Mouse (Mus musculus): ENCODE measurements around the gene Sdhaf1. TPM values are rescaled to one million over a fixed set of nuclear protein-coding genes. Genes with fewer than 3 reads are reported as not detected.

Sdhaf1 gene
- polyA plus RNA-seq, 1 experiment from 2014 or later, result 6.4 TPM

DNA sequence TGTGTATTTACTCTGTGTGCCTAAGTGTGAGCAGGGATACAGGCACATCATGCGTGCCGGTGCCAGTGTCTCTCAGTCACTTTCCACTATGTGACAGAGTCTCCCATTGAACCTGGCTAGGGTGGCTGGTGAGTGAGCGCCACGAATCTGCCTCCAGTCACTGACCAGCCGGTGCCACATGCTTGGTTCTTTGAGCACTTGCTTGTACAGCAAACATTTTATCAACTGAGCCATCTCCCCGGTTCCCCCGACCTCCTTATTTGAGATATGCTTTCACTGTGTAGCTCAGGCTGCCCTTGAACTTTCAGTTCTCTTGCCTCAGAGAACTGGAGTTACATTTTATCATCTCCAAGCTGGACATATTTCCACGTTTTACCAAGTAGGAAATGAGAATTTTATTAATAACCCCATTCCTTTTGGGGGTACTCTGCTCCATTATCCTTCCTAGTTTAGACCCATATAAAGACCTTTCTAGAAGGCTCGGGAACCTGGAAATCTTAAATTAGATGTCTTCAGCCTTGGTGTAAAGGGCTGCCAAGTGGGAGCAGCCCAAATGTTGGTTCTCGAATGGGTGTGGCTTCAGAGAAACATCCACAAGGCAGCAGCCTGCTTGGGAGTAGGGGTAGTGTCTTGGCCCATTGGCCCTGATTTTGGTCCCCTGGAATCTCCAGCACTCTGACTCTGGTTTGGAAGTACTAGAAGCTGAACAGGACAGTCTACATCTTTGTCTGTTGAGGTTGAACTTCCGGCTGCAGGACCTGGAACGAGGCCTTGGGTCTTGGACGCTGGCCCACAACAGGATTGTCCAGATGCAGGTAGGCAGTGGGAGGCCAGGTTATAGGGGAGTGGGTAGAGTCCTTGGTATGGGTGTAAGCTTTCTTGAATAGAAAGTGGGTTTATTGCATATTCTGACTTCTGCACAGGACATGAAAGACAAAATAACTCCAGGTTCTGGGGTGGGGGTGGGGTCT lies 7.9 kb downstream of the Sdhaf1 start:
- in situ Hi-C loops (cut with MboI; ENCODE audit: low pct_unique_long_range_greater_than_20kb), result no loop called here
- no peaks in the 10 kb centered on the region for H3K27me3 ChIP-seq
- no peak for DNase-seq (ENCODE audit: low read depth, low spot score)
- no peak for TF ChIP-seq CTCF (IDR thresholded peaks at IDR 0.05)
- ChIA-PET CTCF (no interaction called here), POLR2A (no interaction called here)
- ATAC-seq, result no peak

DNA sequence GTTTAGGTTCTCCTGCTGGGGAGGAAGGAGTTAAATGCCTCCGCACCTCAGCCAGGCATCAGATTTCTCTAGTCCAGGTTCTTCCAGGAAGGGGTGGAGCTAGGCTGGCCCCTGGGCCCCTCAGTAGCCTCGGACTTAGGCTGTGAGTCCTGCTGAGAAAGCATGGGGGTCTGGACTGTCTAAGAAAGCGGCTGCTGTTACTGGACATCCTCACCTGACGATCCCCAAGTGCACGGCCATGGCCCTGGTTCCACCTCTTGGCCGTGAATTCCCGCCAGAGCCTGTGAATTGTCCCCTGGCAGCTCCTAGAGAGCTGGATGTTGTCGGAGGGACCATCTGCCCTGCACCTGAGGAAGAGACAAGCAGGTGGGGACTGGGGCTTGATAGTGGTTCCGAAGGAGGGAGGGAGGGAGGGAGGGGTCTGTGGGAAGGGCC lies 9.0 kb downstream of the Sdhaf1 start, which contains the start of gene Syne4:
Gene Syne4, plus strand, starts transcription at position 87 of the 435 bp plus-strand sequence.
- H3K27me3 ChIP-seq, result no peaks in the 10 kb centered on the region
- ATAC-seq (no peak), DNase-seq (ENCODE audit: low read depth, low spot score) (no peak)
- ChIA-PET CTCF (no interaction called here), POLR2A (no interaction called here)
- no peak for TF ChIP-seq CTCF (IDR thresholded peaks at IDR 0.05)
- in situ Hi-C loops (cut with MboI; ENCODE audit: low pct_unique_long_range_greater_than_20kb), result no loop called here

DNA sequence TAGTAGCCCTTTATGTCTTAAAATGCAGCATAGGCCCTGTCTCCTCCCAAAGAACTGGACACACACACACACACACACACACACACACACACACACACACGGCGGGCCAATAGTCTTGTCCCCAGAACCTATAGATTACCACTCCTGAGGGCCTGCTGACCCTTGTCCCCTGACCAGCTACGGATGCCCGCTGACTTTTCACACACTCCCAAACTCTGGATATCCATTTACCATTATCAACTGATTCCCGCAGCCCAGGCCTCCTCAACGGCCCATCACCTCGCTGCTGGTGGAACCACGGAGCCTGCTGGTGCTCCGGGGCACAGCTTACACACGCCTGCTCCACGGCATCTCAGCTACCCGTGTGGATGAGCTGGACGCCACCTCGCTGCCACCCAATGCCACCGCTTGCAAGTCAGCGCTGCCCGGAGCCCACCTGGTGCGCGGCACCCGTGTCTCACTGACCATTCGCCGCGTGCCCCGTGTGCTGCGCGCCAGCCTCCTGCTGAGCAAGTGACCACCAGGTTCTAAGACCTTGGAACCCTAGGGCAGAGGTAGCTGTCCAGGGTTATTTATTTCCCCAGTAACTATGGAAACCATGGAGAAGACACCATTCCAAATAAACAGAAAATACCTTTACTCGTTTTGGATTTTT lies 9.9 kb downstream of the Sdhaf1 start:
- in situ Hi-C loops (cut with MboI; ENCODE audit: low pct_unique_long_range_greater_than_20kb), result no loop called here
- ChIA-PET POLR2A (interaction anchor here (0.5 to 0.7 kb wide), 3 partner anchors 8 to 56 kb away, joined by 3 to 7 read pairs (median 3); partner anchors contain the start of gene E130208F15Rik), CTCF (interaction anchor here (0.8 to 1.7 kb wide), 3 partner anchors 12 to 22 kb away, joined by 3 to 6 read pairs (median 4); no protein-coding TSS in a partner anchor)

DNA sequence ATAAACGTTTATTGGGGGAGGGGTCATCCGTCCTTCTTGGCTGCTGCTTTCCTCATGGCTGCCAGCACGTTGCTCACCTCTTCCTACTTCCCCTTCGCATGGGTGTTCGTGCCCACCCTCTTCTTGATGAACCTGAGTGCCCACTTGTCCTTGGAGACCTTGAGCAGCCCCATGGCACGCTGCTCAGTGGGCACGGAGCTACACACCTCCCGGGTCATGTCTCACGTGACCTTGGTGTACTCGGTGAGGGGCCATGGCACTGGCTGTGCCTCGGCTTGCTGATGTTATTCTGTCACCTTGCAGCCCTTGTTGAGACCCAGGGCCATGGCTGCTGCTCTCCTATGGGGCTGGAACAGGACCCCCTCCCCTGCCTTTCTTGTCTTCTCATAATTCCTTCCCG lies 13.6 kb downstream of the Sdhaf1 start:
- TF ChIP-seq CTCF (IDR thresholded peaks at IDR 0.05), result no peak
- ATAC-seq, result no peak
- no peak for DNase-seq (ENCODE audit: low read depth, low spot score)
- no peaks in the 10 kb centered on the region for H3K27me3 ChIP-seq
- ChIA-PET POLR2A (no interaction called here), CTCF (interaction anchor here (0.7 to 1.2 kb wide), 2 partner anchors 9 to 11 kb away, joined by 3 to 4 read pairs; partner anchors contain the start of gene E130208F15Rik)
- in situ Hi-C loops (cut with MboI; ENCODE audit: low pct_unique_long_range_greater_than_20kb), result no loop called here

More for the DNA sequence above, 9.9 kb downstream of the Sdhaf1 start:
- no peak for TF ChIP-seq CTCF (IDR thresholded peaks at IDR 0.05)
- no peaks in the 10 kb centered on the region for H3K27me3 ChIP-seq
- no peak for DNase-seq (ENCODE audit: low read depth, low spot score)
- no peak for ATAC-seq

DNA sequence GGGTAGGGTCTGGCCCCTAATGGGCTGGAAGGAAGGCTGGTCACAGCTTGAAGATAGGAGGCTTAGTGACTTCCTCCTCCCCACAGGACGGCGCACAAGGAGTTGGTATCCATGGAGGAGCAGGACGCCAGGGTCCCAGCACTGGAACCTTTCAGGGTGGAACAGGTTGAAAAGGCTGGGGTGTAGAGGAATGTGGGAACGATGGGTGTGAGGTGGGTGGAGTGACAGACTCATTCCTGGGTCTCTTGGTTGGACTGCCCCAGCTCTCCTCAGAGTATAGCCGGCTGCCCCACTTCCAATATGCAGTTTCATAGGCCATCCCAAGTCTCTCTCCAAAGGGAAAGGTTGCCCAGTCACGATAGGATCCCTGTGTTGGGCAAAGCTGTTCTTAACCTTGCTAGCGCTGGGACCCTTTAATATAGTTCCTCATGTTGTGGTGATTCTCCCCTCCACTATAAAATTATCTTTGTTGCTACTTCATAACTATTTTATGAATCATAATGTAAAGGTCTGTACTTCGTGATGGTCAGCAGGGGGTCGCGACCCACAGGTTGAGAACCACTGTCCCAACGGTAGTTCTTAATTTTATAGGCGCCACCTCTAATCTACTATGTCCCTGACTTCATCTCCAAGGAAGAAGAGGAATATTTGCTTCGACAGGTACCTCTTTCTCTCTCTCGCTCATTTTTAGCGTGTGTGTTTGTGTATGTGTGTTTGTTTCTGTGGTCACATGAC lies 14.1 kb downstream of the Sdhaf1 start:
- no peak for ATAC-seq
- ChIA-PET CTCF (interaction anchor here (1.3 kb wide), 1 partner anchor 11 kb away, joined by 3 read pairs; no protein-coding TSS in a partner anchor), POLR2A (interaction anchor here (0.7 kb wide), 1 partner anchor 12 kb away, joined by 3 read pairs; the partner anchor contains the start of gene E130208F15Rik)
- TF ChIP-seq CTCF (IDR thresholded peaks at IDR 0.05), result no peak
- DNase-seq (ENCODE audit: low read depth, low spot score), result no peak
- in situ Hi-C loops (cut with MboI; ENCODE audit: low pct_unique_long_range_greater_than_20kb), result no loop called here
- no peaks in the 10 kb centered on the region for H3K27me3 ChIP-seq

DNA sequence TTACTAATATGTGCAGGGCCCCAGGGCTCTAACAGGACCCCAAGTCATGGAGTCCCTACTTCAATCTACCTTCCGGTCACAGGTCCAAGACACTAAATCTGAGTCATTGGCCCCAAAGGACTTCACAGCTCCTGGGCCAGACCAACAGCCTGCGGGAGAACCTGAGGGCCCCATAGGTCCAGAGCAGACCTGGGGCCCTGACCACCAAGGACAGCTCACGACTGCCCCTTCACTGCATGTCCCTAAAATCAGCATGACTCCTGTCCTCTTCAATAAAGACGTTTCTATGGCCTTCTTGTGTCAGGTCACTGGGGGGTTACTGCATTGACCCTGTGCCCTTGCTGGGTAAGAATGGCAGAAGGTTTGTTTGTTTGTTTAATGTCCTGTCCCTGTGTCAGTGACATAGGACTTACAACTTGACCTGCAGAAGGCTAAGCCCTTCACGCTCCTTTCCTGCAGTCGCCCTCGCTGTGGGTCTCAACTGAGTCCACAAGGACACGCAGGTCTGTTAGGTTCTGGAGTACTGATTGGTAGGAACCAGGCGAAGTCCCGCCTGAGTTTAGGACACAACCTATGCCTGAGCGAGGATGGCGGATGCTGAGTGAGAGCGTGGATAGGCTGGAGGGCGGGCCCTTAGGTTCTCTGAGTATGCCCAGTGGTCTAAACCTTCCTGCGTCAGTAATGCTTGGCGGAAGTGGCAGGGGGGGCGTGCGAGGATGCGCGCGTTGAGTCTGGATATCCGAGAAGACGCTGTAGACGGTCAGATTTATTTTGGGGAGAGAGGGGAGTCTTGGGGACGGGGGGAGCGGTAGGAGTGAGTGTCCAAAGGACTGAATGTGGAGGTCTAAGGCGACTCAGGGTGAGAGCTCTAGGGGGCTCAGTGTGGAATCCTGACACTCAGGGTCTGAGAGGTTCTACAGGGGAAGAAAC lies 15.4 kb downstream of the Sdhaf1 start, which contains the start of gene Alkbh6:
Gene Alkbh6, plus strand, starts transcription at position 642 of the 930 bp plus-strand sequence.
- in situ Hi-C loops (cut with MboI; ENCODE audit: low pct_unique_long_range_greater_than_20kb), result no loop called here
- ATAC-seq (peak; percentile 100), DNase-seq (ENCODE audit: low read depth, low spot score) (peak; percentile 78)
- TF ChIP-seq CTCF (IDR thresholded peaks at IDR 0.05), result no peak
- no peaks in the 10 kb centered on the region for H3K27me3 ChIP-seq
- CTCF ChIA-PET, result interaction anchor here (1.3 kb wide), 1 partner anchor 12 kb away, joined by 3 read pairs; no protein-coding TSS in a partner anchor
- POLR2A ChIA-PET, result interaction anchor here (0.7 to 0.8 kb wide), 2 partner anchors 13 to 14 kb away, joined by 3 to 5 read pairs; partner anchors contain the start of gene E130208F15Rik

DNA sequence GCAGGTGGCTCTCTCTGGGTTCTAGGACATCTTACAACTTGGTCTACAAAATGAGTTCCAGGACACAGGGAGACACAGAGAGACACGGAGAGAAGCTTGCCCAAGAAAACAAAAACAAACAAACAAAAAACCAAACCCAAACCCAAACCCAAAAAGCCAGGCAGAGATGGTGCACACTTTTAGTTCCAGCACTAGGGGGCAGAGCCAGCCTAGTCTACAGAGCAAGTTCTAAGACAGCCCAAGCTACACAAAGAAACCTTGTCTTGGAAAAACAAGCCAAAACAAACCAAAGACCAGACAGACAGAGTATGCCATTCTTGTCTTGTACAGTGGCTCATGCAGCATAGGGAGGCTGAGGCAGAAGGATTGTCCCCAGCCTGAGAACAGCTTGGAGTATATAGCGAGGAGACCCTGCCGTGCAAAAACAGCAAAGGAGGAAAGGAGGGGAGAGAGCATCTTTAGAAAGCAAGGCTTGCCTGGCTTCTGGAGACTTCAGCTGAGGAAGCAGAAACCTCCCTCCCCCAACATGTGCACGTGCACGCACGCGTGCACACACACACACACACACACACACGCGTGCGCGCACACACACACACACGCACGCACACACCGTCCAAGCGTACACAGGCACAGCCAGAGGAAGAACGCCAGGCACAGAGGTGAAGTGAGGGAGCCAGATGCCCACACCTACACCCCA lies 17.5 kb downstream of the Sdhaf1 start:
- ChIA-PET POLR2A (no interaction called here), CTCF (interaction anchor here (0.8 to 1.2 kb wide), 3 partner anchors 27 to 34 kb away, joined by 3 to 6 read pairs (median 3); no protein-coding TSS in a partner anchor)
- no peak for ATAC-seq
- in situ Hi-C loops (cut with MboI; ENCODE audit: low pct_unique_long_range_greater_than_20kb), result no loop called here
- no peaks in the 10 kb centered on the region for H3K27me3 ChIP-seq
- no peak for DNase-seq (ENCODE audit: low read depth, low spot score)
- no peak for TF ChIP-seq CTCF (IDR thresholded peaks at IDR 0.05)

DNA sequence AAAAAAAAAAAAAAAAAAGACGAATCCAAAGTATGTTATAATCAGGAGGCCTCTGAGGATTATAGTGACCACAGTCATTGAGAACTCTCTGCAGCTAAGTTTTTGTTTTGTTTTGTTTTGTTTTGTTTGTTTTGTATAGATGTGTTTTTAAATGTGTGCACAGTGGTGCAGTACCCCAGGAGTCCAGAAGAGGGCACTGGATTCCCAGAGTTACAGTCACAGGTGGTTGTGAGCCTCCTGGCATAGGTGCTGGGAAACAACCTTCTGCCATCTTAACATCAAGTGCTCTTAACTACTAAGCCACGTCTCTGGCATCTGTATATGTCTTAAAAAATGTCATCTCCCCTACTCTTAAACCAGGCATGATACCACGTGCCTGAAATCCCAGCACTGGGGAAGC lies 22.8 kb downstream of the Sdhaf1 start:
- CTCF ChIA-PET, result interaction anchor here (0.8 to 2.9 kb wide), 8 partner anchors 10 to 68 kb away, joined by 3 to 12 read pairs (median 6); partner anchors contain the start of genes Clip3, Thap8 and Wdr62
- no peaks in the 10 kb centered on the region for H3K27me3 ChIP-seq
- no peak for ATAC-seq
- in situ Hi-C loops (cut with MboI; ENCODE audit: low pct_unique_long_range_greater_than_20kb), result no loop called here
- POLR2A ChIA-PET, result no interaction called here
- no peak for DNase-seq (ENCODE audit: low read depth, low spot score)
- TF ChIP-seq CTCF (IDR thresholded peaks at IDR 0.05), result no peak

Data from Patski (cell line).